Mouse (Mus musculus): Measurements from ENCODE around the gene H2al1m.
A peak's percentile ranks its signal among the peaks of the same experiment; 100 is the strongest.
"Not testable (repeated sequence)": the region's sequence is repeated elsewhere in the genome, so short reads cannot be mapped to it uniquely, and the experiment has no call there.

H2al1m gene

DNA sequence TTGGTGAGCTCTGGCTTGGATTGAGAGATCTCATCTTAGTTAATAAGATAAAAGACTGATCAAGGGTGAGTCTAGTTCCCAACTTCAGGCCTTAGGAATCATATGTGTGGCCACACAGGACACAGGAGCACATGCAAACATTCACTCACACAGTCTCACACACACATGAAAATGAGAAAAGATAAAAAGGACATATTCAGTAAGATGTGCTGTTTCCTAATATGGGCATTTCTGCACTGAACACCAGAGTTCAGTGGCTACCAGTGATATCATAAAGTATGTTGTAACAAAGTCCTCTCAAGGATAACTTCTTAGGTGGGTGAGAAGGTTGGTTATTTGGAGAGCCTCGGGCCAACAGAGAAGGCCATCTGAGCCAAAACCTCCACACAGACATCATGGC is at the start of gene H2al1m:
TSS of gene H2al1m (plus strand) at position 301 of the 400 bp plus-strand sequence.
- not testable (repeated sequence) for DNase-seq

DNA sequence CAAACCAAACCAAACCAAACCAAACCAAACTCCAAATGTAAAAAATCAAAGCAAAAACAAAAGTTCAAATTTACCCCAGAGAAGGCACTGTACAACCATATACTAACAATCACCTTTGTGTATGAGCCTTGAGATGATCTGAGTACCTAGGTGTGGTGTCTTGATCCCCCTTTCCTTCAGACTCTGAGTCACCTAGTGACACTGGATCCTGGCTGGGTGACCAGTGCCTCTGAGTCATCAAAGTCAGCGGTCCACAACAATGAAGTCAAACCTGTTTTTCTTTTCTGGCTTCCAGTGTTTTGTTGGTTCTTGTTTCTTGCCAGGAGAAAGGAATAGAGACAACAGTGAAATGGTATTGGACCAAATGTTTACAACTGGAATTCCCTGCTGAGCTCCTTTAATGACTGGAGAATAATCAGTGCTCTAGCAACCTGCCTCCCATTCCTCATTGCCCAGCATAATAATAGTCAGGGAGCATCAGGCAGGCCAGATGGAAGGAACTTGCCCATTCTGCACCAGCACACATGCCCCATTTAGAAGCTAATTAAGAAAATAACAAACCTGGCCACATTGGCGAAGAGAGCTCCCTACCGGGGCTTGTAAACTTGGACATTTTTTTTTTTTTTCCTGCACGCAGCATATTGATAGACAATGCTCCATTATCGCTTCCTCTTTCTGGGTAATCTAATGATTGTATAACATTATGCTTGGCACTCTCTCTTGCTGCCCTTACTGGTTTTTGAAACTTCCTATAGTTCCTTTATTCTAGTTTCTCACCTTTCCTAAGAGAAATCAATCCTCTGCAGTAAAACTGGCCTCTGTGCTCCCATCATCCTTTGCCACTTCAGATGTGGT is 42.6 kb upstream of the H2al1m start:
- no peak for DNase-seq

DNA sequence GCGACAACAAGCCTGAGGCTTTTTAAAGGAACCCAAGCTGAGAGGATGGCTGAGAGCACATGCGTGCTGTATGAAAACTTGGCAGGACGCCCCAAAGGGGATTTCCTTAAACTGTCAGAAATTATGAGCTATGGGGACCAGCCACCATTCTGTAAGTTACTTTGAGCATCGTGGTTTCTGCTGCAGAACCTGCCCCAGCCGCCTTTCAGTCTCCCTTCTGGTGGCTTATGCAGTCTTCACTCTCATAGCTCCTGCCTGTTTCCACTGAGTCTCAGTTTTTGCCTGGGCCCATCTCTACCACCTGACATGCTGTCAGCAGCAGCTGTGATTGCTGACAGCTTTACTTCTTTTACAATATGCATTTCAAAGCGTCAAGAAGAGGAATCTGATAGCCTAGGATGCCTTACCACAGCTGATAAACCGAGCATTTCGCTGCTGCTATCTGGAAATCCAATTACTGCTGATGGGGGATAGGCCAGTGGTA is 40.1 kb upstream of the H2al1m start:
- DNase-seq = no peak

DNA sequence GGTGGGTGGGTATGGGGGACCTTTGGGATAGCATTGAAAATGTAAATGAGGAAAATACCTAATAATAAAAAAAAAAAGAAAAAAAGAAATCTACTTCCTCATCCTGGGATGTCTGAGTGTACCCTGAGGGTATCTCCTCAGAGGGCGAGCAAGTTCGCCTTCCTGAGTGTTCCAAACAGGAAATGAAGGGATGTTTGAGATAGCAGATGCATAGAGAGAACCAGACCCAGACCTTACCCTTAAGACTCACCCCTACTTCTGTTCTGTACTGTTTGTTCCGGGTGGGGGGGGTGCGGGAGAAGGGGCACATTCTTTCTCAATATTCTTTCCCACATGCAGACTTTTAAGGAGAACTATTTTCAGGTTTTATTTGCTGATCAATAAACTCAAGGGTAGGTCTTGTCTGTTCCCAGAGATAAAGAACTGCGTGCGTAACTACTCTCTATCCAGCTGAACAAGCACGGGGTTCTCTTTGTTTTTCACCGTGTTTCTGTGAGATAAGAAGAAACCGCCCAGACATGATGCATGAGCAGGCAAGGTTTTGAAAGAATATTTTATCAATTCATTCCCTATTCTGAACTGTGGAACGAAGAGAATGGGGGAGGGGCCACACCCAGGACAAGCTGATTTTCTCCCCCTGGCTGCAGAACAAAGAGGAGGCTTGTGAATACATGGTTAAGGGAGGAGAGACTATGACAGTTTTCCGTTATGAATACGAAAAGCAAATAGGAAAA is 38.8 kb upstream of the H2al1m start:
- DNase-seq = no peak

DNA sequence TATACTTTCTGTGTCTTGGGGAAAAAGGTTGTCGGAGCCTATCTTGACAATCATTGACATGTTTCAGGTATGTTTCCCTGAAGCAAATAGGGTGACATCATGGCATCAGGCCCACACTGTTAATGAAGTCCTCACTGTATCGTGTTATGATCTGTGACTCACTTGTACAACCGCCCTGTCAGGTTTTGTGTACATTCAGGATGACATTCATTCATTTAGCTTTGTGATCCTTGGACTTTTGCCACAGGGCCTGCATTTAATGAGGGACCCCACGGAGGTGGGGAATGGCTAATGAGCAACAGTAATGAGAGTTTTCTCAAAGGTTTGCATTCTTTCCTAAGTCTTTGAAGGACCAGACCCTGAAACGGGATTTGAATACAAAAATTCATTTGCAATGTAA is 34.7 kb upstream of the H2al1m start:
- no peak for DNase-seq

DNA sequence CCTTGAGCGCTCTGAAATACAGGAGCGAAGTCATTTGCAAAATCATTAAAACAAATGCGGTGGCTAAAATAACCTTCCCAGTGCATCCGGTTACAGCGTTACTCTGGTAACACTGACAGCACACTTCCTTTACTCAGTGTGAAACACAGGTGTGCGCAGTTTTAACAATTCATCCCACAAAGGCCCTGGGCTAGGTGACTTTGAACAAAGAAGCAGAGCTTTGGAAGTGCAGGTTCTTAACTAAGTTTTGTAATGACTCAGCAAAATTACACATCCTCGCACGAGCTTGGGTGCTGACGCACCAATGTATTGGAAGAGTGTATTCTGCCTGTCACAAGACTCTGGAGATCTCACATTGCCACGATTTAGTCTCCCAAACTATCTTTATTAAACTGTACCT is 29.6 kb upstream of the H2al1m start:
- DNase-seq = no peak

DNA sequence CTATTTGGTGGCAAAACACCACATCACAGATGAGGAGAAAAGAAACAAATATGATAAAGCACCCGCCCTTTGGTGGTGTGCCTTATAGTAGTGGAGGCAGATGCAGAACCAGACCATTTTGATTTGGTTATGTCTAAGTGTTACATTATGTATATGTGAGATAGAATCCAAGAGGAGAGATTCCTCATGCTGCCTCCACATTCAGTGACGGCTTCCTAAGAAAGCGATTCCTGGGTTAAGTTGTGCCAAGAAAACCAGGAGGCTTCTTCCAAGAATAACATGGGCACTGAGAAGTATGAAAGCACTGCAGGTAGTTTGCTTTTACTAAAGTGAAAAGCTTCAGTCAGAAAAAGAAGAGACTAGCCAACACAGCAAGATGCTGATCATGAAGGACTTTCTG is 28.7 kb upstream of the H2al1m start:
- no peak for DNase-seq

DNA sequence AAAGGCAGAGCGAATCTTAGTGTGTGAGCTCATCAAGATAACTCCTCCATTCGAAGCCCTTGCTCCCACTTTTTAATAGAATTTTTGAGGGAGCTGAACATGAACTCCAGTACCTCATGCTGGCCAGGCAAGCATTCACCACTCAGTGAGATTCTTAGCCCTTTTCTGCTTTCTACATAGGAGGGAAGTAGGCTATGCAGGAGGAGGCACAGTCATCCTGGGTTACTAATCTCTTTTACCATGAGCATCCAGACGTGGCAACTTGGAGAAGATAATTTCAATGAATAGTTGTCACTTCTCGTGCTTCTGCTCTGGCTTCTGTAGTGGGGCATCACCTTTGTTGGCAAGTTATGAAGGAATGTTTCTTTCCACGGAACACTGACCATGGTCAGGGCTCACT is 26.8 kb upstream of the H2al1m start, which contains the start of gene Gm14862:
TSS of gene Gm14862 (minus strand) at position 134 of the 400 bp plus-strand sequence.
- no peak for DNase-seq

DNA sequence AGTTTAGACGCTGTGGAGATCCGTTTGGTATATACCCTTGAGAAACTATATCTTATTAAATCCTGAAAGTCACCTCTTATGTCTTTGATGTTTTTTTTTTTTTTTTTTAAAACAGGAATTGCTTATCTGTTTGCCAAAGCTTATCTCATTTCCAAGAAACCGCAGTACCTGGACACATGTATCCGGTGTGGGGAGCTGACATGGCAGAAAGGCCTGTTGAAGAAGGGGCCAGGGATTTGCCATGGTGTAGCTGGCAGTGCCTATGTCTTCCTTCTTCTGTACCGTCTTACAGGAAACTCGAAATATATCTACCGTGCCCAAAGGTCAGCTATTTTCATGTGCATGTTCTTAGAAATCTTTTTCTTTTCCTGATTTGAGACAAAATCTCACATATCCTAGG is 25.7 kb upstream of the H2al1m start:
- DNase-seq = no peak

DNA sequence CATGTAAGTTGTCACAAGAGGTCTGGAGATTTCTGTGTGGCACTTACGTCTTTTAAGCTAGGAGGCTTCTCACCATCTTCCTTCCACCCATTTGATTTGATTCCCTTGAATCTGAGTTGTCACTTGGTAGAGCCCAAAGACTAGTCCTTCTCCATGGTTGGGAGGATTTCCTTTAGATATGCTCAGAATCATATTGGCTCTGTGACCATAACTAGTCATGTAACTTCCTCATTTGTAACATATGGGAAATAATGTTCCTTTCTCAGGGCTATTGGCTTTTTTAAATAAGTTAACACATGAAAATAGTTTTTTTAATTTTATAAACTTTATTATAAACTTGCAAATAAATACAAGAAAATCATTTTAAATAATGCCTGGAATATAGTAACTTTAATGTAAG is 24.3 kb upstream of the H2al1m start:
- DNase-seq = no peak

DNA sequence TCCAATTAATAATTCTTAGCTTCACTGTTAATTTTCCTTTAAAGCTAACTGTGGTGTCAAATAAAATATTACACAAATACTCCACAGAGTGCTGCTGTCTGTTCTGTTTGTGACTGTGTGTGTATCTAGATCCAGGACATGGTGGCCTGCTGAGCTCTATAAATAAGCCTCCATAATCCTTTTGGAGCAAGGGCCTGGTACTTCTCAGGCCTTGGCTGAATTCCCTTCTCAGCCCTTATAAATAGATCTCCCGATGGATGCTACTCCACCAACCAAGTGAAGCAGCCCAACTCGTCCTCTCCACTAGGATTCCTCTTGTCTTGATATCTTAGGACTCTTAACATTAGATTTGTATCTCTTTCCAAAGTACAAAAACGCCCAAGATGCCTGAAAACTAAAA is 12.5 kb upstream of the H2al1m start:
- no peak for DNase-seq

DNA sequence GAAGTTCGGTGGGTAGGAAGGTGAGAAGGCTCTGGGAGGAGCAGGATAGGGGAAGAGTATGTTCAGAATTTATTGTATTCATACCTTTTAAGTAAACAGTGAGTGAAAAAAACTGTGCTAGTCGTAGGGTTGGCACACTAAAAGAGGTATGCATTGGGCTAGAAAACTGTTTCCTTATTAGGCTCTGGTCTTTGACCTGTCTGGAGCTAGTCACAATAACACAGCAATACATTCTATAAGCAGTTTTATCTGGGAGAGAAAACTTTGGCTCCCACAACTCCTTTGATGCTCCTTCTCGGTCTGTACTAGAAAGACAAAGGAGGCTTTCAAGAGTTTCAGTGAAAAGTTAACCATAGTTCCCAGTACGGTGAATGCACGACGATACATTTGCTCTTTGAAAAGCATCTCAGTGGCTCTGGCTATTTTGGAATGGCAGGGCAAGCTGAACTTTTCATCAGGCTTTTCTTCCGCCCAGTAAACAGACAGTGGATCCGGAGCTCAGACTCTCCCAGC is 11.6 kb upstream of the H2al1m start:
- no peak for DNase-seq

DNA sequence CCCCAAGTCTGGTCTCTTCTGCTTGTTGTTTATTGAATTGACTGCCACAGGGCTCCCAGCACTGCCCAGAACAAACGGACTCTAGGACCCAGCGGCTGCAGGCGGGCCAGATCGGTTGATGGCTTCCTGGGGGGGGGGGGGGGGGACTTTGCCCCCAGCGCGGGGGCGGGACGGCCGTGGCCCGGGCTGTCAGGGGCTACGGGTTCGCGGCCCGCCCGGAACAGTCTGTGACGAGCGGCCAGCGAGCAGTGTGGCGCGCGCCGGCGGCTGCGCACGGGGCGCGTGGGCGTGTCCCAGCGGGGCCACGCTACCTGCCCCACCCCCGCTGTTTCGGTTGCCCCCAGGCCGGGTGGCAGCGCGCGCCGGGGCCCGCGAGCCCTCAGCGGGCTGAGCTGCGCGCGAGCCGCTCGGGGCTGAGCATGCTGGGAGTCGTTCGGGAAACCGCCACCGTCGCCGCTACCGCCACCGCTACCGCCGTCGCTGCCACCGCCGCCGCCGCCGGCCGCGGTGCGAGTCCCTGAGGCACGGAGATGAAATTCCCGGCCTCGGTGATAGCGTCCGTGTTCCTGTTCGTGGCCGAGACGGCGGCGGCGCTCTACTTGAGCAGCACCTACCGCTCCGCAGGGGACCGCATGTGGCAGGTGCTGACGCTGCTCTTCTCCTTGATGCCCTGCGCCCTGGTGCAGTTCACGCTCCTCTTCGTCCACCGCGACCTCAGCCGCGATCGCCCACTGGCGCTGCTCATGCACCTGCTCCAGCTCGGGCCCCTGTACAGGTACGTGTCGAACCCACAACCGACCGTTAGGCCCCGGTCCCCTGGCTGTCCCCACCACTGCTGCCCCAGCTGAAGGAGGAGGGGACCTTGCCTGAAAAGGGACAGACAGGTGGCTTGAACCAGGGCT is 10.9 kb upstream of the H2al1m start, which contains the start of gene Xk:
TSS of gene Xk (plus strand) at position 297 of the 902 bp plus-strand sequence.
- DNase-seq = peak; percentile 75

DNA sequence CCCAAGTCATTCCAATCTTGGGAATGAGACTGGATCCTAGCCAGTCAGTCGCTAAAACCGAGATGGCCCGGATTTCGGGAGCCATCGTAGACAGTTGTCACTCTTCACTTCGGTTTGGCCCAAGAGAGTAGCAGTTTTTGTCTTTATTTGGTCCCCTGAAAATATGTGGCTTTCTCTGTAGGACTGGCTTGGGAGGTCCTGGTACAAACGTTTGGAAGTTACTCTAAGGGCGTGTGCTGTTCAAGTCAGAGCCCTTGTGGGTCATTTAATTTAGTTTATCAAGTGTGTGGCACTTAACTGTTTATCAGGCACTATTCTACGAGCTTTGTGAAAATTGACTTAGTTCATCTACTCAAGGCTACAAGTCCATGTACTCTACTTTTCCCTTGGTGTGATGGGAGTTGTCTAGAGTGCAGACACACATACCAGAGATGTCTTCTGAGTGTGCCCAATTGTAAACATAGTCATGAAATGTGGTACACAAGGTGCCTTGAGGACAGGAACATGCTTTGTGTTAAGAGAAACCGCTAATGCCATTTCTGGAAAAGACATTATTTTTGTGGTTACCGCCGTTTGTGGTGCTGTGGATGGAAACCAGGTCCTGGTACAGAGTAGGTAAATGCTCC is 10.1 kb upstream of the H2al1m start:
- no peak for DNase-seq

DNA sequence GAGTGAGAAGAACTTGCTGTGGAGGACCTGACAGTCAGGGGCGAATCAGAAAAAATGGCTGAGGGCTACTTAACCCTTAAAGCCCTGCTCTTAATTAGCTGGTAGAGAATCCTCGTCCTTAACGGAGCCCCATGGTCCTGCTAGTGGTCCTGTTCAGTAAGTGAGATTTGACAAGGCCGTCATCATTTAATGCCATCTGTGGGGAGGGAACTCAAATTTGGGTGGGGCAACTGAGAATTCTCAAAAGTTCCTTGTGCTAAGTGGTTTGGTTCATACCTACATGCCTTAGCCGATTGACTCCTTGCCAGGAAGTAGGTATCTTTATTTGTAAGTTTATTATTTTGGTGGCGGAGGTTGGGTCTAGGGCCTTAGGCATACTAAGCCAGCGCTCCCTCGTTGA is 9.2 kb upstream of the H2al1m start:
- no peak for DNase-seq

DNA sequence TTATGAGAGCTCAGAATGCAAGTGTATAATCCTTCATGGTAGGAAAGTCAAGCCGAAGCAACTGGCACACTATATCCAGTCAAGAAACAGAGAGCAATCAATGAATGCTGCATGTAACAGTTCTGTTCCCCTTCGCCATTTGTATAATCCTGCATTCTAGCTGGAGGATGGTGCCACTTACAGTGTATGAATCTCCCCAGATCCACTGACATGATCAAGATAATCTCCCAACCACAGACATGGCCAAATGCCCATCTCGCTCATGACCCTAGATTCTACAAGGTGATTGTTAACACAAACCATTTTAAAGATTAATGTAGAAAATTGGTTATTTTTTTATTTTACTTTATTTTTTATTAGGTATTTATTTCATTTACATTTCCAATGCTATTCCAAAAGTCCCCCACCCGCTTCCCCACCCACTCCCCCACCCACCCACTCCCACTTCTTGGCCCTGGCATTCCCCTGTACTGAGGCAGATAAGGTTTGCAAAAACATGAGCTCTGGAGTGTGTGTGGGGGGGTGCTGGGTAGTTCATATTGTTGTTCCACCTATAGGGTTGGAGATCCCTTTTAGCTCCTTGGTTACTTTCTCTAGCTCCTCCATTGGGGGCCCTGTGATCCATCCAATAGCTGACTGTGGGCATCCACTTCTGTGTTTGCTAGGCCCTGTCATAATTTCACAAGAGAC is 9.7 kb downstream of the H2al1m start:
- not testable (repeated sequence) for DNase-seq

DNA sequence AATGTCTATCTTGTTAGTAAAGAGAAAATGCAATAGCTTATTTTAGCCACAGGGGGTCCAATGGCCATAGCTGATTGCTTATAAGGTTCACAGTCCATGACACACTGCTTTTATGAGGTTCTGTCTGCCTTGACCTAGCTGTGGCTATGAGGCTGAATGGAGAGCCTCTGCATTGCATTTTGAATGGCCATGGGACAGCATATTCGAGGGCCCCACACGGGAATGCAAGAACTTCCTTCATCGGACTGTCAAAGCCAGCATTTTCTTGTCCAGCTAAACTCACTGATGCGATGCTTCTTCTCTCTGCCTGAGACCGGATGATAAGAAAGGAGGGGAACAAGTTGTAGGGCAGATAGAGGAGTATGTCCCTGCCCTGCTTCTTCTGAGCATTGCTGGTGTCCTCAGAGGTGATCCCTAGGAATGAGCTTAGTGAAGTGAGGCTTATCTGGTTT is 14.9 kb downstream of the H2al1m start:
- no peak for DNase-seq

DNA sequence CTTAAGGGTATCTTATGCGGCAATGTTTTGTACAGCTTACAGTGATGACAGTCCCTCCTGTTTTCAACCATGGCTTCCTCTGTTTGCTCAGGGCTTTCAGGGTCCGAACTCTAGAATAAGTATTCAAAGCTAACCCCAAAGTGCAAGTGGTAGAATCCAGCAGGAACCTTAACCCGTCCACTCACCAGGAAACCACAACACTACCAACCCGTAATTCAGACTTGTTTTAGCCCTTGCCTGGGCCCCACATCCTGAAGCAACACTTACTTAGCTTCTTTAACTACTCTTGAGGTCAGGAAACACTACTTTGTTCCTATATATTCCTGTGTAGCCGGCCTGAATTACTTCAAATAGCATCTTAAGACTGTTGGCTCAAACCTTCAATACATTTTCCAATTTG is 19.2 kb downstream of the H2al1m start:
- no peak for DNase-seq

DNA sequence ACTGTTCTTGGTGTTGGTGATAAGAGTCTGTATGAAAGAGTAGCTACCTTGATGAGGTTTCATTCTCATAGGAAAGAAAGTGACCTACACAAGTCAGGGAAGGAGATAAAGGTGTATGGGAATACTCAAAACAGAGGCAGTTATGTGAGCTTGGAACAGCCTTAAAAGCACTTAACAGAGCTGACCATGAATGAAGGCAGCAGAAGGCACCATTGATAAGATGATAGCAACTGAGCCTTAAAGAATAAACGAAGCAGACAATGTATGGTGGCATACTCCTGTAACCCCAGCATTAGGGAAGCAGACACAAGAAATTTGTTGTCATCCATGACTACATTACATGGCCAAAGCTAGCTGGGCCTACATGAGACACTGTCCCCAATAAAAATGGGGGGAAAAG is 19.9 kb downstream of the H2al1m start:
- no peak for DNase-seq

DNA sequence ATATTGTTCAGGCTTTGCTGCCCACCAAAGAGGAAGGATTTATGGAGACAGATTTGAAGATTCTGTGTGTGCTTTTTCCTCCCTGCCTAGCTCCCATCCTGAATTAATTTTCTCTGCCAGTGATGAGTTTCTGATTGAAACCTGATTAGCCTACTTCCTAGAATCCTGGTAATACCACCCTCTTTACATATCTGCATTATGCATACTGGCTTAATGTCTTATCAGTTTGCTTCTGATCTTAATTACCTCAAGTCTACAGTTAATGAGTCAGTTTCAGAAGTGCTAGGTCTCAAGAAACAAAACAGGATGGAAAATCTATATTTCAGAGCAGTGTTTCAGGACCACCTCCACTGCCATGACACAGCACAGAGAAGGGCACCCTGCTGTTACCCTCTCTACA is 32.9 kb downstream of the H2al1m start:
- not testable (repeated sequence) for DNase-seq

DNA sequence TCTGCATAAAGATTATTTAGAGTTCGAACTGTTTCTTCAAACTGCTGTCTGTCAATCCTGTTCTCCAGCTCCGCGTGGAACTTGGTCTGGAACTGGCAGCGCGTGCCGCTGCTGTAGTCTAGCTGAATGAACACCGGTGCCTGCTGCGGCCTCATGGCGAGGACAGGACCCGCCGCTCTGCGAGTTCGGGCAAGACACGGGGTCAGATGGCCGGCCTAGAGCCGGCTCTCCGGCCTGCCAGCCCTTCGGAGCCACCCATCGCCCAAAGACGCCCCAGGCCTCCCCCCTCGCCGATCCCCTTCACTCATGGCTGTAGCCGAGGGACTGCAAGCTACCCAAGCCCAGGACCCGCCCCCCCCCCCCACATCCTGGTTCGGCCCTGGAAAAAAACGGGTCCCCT is 44.4 kb downstream of the H2al1m start:
- not testable (repeated sequence) for DNase-seq
